Mouse (Mus musculus) frontal cortex, adult (tissue): ENCODE results near the gene Wrap73.

Source experiments
- ATAC-seq: cut with Nextera tagmentation; 2 replicates; pipeline ENCODE4 v1.9.2; 2017; ENCODE audit warnings: mild to moderate bottlenecking, moderate library complexity, mixed read lengths; ENCODE audit not compliant: low TSS enrichment

The Wrap73 gene

DNA sequence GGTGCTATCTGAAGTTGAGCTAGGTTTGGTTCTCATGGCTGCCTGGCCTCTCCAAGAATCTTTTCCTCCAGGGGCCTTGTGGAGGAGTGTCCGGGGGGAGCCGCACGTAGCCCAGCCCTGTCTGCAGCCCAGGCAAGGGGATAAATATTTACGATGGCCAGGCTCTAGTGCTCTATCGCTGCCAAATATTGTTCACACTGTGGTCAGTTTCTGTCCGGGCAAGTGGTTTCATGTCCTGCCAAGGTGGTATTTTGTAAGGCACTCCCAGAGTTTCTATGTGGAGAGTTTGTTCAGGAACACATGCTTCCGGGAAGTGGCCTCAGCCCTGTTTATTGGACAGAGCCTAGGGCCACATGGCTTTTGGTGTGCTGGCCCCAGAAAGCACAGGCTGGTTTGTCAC is 38.8 kb downstream of the Wrap73 start:
- no peak for ATAC-seq

DNA sequence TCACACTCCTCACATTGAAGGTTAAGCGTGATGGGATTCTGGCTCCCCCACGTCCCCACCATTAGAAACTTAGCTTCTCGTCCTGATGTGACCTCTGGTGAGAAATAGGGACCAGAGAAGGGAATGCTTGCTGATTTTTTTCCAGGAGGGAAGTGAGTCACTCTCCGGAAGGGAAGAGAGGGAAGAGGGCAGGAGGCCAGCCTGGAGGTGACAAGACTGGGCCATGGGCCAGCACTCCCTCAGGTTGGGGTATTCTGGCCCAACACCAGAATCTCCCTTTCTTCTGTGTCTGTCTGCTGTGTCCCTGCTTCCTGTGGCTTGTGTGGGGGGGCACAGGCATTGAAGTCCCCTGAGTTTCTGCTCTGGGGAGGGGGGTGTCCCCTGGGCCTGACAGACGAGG is 41.4 kb downstream of the Wrap73 start:
- no peak for ATAC-seq

DNA sequence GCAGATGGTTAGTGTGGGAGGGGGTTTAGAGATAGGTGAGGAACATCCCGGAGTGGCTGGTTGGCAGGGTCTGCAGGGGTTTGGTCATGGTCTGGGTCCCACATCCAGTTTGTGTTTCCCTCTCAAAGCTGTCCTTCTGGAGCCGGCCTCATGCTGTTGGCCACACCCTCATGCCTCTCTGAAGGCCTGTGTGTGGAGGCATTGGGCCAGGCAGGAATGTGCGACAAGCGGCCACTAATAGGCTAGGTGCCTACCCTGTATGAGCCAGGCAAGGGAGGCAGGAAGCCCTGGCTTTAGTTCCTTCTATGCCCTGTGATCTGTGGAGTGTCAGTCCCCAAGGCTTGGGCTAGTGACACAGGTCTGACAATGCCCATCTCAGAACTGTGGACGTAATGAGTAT is 42.8 kb downstream of the Wrap73 start:
- ATAC-seq, result no peak

DNA sequence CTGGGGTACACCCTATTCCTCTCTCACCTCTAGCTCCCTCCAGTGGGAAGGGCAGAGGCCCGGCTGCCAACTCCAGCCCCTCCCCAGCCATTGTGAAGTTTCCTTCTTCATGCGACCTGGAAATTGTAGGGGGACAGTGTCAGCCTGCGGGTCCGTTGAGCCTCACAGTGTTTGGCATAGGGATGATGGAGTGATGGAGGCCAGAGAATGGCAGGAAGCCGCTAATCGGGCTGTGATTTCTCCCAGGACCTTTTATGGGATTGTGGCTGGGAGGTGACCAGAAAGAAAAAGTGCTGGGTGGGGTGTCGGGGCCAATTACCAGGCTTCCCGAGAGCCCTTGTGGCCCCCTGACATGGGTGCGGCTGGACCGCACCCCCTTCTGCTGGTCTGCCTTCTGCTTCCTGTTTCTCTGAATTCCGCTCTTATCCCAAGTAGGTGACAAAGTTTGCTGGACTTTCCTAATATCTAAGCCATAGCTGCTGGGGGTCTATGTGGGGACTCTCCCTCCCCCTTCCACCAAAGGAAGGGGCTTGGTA is 43.9 kb downstream of the Wrap73 start:
- ATAC-seq, result no peak

DNA sequence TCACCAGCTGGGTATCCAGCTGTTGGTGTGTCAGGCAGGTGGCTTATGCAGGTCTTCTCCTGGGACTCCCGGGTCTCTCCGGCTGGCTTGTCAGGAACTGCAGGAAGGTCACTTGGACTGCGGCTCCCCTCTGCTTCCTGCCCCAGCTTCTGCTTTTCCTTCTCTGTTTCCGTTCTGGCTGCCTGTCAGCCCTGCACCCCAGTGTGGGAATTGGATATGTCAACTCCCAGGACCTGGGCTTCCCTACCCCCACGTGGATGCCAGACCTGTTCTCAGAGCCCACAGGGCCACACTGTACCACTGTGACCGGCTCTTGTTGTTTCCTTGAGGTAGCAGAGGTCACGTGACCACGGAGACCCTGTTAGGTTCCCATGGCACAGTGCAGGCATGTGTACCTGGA is 46.8 kb downstream of the Wrap73 start:
- ATAC-seq, result no peak

DNA sequence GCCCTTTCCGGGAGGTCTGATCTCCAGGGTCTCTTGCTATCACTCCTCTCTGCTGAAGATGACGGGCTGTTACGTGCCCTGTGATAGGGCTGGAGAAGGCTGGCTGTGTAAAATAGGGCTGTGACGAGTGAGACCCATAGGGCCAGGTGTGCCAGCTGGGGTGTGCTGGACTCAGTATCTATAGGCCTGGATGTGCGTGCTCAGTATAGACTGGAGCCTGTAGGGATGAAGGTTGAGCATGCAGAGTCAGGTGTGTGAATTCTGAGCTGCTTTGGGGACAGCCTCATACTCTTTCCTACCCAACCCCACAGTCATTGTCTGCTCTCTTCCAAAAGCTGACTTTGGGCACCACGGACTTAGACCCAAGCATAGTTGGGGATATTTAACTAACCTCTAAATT is 55.8 kb downstream of the Wrap73 start:
- no peak for ATAC-seq

DNA sequence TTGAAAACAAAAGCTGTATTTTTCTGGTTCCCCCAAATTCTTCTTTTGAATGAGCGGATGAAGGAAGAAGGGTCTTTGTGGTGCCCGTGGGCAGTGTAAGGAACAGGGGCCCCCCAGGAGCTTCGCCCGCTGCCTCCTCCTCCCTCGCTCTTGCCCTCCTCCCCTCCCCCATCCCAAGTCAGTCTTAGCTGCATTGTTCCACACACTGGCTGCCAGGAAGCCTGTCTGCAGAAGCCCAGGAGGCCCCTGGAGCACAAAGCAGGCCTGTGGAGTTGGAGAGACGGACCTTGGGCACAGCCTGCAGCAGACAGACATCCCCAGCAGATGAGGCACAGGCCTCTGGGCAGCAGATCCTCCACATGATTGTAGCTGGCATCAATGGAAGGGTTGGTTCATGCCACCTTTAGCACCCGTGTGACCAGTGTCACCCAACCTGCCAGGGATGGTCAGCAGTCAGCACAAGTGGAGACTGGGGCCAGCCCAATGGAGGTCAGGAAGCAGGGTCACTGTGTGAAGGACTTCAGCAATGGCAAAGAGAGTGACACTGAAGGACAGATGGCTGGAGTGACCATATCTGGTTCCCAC is 56.3 kb downstream of the Wrap73 start:
- ATAC-seq, result no peak

DNA sequence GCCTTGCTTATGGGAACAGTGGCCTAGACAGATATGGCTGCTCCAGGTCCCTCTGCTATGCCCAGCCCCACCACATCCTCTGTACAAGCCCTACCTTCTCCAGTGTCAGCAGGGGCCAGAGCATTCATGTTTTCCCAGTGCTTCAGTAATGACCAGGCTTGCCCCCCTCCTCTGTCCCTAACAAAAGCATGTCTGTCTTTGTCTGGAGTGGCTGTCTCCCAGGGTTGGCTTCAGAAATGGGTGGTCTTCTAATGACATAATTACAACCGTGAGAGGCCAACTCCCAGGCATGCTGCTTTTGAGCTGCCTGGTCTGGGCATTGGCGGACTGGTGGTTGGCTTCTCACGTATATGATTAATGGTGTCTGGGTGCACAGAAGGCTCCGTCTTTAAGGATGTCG is 59.3 kb downstream of the Wrap73 start:
- no peak for ATAC-seq

DNA sequence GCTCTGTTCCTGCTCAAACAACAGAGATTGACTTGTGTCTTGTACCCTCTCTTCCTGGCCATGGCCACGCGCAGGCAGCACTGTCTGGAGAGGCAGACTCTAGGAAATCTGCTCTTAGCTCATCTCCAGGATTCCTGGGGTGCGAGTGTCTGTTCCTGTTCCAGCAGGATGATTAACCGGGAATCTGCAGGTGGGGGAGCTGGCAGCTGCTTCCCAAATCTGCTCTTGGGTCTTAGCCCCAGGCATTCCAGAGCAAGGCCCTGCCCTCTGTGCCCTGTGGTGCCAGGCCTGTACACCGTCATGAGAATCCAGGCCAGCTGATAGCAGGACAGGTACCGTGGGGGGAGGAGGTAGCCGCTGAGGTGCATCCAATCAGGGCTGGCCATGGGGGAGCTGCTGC is 62.4 kb downstream of the Wrap73 start:
- no peak for ATAC-seq

DNA sequence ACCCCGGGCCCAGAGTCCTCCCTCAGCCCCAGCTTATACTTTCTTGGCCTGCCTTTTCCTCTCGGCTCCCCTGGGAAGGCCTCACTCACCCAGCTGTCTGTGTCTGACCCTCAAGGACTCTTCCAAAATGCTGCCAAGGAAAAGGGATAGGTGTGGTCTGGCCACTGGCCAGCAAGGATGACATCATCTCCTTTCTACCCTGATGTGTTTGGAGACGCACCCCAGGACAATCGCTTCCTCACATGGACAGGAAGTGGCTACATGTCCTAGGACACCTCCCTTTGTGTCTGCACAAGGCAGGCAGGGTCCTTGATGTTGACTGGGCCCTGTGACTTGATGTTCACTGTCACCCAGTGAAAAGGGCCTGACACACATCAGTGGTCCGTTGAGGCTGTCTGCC is 63.2 kb downstream of the Wrap73 start:
- no peak for ATAC-seq

DNA sequence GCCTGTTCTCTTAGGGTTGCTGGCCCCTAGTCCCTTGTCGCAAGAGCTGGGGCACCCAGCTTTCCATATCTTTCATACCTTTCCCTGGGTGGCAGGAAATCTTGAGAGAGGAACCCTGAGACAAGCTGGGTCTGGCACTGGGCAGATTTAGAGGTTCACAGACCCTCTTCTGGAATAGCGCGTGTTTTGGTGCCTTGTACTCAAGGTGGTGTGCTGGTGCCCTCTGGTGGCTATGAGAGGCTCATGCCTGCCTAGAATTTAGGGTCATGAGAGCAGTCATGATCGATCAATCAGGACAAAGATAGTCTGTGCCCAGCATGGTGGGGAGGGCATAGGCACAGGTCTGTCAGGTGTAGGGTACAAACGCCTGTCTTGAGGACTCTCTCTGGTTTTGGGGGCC is 65.1 kb downstream of the Wrap73 start:
- ATAC-seq, result peak; percentile 69; the same call in 1 of the 2 replicates

DNA sequence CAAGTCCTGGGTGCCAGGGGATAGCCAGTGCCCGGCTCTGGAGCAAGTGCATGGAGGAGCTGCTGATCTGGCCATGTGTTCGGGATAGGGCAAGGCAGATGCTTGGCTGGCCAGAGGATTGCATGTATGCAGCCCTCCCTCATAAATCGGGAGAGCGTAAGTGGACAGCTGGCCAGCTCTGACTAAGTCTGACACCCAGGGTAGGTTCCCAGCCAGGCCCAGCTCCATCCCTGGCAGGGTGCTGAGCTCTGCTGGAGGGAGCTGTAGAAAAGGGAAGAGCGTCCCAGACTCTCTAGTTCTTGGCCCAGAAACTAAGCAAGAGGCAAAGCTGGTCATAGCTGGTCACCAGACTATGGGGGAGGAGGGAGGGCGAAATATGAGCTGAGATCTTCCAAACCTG is 66.9 kb downstream of the Wrap73 start:
- no peak for ATAC-seq

DNA sequence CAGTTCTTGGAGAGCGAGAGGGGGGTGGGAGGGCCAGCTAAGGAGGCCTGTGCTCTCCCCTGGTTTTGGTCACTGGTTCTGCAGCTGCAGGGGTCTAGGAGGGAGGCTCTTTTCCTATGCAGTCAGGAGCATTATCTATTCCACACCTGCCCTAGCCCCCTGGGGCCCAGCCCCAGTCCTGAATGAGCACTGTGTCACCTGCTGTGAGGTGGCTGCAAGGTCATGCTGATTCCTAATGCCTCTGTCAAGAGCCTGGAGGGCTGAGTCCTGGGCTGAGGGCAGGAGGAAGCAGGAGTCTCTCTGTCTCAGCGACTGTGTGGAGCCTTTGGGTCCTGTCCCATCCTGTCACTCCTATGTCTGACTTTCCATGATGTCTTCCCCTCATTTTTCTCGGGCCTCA is 67.7 kb downstream of the Wrap73 start:
- ATAC-seq, result no peak

DNA sequence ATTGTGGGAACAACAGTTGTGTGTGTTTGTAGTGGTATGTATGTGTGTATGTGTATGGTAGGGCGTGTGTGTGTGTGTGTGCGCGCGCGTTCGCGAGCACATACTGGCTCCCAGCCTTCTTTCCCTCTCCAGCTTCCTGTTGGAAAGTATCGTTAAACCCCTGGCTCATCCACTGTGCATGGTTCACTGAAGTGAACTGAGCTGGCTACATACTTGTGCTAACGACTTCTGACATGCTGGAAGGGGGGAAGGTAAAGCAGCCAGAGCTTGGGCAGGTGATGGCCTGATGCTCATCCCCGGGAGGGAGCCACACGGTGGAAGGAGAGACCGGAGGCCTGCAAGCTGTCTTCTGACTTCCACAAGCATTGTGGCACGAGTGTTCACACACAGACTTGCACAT is 69.3 kb downstream of the Wrap73 start:
- ATAC-seq, result no peak

DNA sequence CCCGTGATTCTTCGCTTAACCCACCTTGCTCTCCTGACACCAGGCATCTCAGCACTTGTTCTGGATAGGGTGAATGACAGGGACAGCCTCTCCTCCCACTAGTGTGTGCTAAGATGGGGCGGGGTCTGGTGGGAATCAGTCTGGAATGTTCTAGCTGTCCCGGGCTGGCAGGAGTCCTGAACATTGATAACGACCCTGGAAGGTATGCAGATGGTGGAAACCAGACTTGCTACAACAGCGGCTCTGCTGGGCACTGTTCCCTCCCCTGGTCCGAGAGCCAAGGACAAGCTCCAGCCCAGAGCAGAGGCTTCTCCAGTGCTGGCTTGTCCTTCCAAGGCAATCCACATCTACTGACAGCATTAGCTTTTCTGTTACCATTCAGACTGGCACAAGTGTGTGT is 71.4 kb downstream of the Wrap73 start:
- ATAC-seq, result no peak

DNA sequence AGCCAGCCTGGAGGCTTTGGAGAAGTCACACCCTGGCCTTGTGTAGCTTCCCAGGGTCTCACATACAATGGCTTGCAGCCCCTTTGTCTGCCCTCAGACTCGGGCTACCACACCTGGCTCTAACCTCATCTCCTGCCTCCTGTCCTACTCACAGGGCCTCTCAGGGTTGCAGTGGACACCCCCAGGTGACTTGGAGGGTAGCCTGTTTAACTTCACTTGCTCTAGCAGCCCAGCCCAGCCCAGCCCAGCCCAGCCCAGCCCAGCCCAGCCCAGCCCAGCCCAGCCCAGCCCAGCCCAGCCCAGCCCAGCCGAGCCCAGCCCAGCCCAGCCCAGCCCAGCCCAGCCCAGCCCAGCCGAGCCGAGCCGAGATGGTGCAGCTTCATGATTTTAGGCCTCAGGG is 71.9 kb downstream of the Wrap73 start:
- no peak for ATAC-seq
